Mouse (Mus musculus) forebrain, embryonic 11.5 days (tissue): ENCODE data around the gene Cd19. TPM values are rescaled to one million over a fixed set of nuclear protein-coding genes. Genes with fewer than 3 reads are reported as not detected.
"Not testable (repeated sequence)": the region's sequence is repeated elsewhere in the genome, so short reads cannot be mapped to it uniquely, and the experiment has no call there.

Experiments used
- ATAC-seq: fragments of 200-750 bp; cut with Nextera tagmentation; replicated peaks from 2 replicates; pipeline ENCODE4 v1.8.0; 2017; ENCODE audit warnings: moderate TSS enrichment; ENCODE audit not compliant: low FRiP score
- DNase-seq: peaks from one replicate; pipeline ENCODE4 v3.0.0-alpha.2; 2017; ENCODE audit warnings: low spot score
- H3K27ac ChIP-seq: fragments of 300-500 bp; sonication (generic); 2 replicates; pipeline ENCODE4 v1.5.1; 2014; ENCODE audit warnings: low read depth, low read length
- H3K27me3 ChIP-seq: fragments of 300-500 bp; sonication (generic); 2 replicates; pipeline ENCODE4 v1.6.1; 2014; ENCODE audit warnings: mild to moderate bottlenecking, low read length, mixed read lengths; ENCODE audit not compliant: control insufficient read depth, insufficient read depth
- H3K36me3 ChIP-seq: fragments of 300-500 bp; sonication (generic); 2 replicates; pipeline ENCODE4 v1.6.1; 2014; ENCODE audit warnings: mild to moderate bottlenecking, low read length, moderate library complexity, mixed read lengths; ENCODE audit not compliant: control insufficient read depth, insufficient read depth
- H3K4me1 ChIP-seq: fragments of 300-500 bp; sonication (generic); replicated peaks from 2 replicates; pipeline ENCODE4 v1.6.1; 2014; ENCODE audit warnings: low read length, mixed read lengths; ENCODE audit not compliant: control insufficient read depth, insufficient read depth
- H3K4me2 ChIP-seq: fragments of 300-500 bp; sonication (generic); 2 replicates; pipeline ENCODE4 v1.6.1; 2014; ENCODE audit warnings: low read depth, mild to moderate bottlenecking, low read length, moderate library complexity, mixed read lengths; ENCODE audit not compliant: severe bottlenecking
- H3K4me3 ChIP-seq: fragments of 300-500 bp; sonication (generic); 2 replicates; pipeline ENCODE4 v1.5.1; 2014; ENCODE audit warnings: low read depth, low read length
- H3K9ac ChIP-seq: fragments of 300-500 bp; sonication (generic); 2 replicates; pipeline ENCODE4 v1.6.1; 2014; ENCODE audit warnings: low read length
- H3K9me3 ChIP-seq: fragments of 300-500 bp; sonication (generic); 2 replicates; pipeline ENCODE4 v1.6.1; 2016; ENCODE audit warnings: low read length, mixed read lengths; ENCODE audit not compliant: control insufficient read depth
- WGBS: fragments of 180-500 bp; shearing (Covaris S2); extraction: QIAGEN DNeasy Blood & Tissue Kit; methylation state at CpG from one replicate; pipeline ENCODE4 v1.1.7; 2014; 5-methylcytosine and 5-hydroxymethylcytosine counted together
- polyA plus RNA-seq: library from polyadenylated mRNA; unstranded; fragments of >200 nt; fragmentation: Nextera tagmentation; extraction: Ambion mirVana; gene quantifications from 2 replicates; pipeline ENCODE4 v1.2.1, GENCODE M21; 2014

The Cd19 gene
- polyA plus RNA-seq, 1 experiment from 2014 or later: not detected

DNA sequence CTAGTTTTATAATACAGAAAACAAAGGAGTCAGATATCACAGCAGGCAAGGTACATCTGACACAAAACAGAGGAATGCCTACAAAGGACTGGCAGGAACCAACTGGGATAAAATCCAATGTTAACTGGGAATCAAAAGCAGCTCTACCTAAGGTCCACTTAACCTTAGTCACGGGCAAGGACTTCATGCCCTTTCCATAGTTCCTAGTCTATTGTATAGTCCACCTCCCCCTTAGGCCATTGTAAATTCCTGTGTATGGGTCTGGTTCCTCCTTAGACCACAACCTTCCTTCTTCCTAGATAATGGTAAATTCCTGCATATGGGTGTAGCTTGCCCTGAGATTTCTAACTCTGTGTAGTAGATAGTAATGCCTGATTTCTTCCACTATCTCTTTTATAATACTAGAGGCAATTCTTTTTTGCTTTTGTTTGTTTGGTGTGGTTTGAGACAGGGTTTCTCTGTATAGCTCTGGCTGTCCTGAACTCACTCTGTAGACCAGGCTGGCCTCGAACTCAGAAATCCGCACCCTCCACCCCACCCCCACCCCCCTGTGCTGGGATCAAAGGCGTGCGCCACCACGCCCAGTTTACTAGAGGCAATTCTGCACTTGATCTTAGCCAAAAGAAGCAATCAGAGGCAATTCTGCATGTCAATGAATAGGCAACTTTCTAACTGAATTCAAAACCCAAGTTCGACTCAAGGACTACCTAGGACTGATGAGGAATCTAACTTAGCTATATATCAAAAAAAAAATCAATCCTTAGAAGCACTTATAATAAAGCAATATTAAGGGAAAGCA lies 22.4 kb downstream of the Cd19 start:
- not testable (repeated sequence) for H3K4me2 ChIP-seq, H3K27ac ChIP-seq, DNase-seq, H3K9me3 ChIP-seq, H3K4me1 ChIP-seq, H3K9ac ChIP-seq, ATAC-seq, H3K36me3 ChIP-seq, H3K4me3 ChIP-seq, H3K27me3 ChIP-seq
- WGBS: 91% methylated on average over 7 of the region's 7 CpGs

DNA sequence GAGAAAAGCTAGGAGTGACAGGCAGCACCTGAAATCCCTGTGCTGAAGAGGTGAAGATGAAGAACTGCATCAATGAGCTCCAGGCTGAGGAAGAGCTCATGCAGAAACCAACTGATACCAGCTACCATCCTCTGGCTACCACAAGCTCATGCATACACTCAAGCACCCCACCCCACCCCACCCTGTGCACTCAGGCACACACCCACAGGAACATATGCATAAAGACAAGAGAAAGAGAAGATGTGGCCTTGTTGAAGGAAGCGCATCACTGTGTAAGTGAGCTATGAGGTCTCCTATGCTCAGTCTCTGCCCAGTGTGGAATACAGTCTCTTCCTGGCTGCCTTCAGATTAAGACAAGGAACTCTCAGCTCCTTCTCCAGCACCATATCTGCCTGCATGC lies 26.5 kb downstream of the Cd19 start:
- Histone ChIP-seq H3K27ac (no peak overlapping the region), H3K27me3 (no peaks in the 10 kb centered on the region), H3K4me1 (no peaks in the 10 kb centered on the region), H3K4me2 (no peak overlapping the region), H3K36me3 (no peaks in the 10 kb centered on the region; the same call in 1 of the 2 replicates), H3K9ac (no peak overlapping the region), H3K9me3 (no peaks in the 10 kb centered on the region), H3K4me3 (no peak overlapping the region)
- no peak for DNase-seq
- WGBS: 92% methylated on average over 1 of the region's 1 CpGs
- ATAC-seq: no peak

- Histone ChIP-seq H3K36me3 (no peaks in the 10 kb centered on the region; the same call in 1 of the 2 replicates), H3K27ac (no peak overlapping the region), H3K9me3 (no peaks in the 10 kb centered on the region), H3K4me1 (no peaks in the 10 kb centered on the region), H3K27me3 (no peaks in the 10 kb centered on the region), H3K4me2 (no peak overlapping the region), H3K9ac (no peak overlapping the region), H3K4me3 (no peak overlapping the region)
- no peak for DNase-seq
- ATAC-seq: no peak
- 91% methylated on average over 5 of the region's 5 CpGs for WGBS
Observed at GRCm38 (mm10) chr7:126383565-126383964, 31.1 kb downstream of the Cd19 start.

GRCm38 (mm10) chr7:126377278-126378158 lies 37.2 kb downstream of the Cd19 start, which contains the start of gene Spns1:
Gene Spns1, minus strand, starts transcription at chr7:126377450.
- H3K4me2 ChIP-seq: peak within 1 kb of the TSS; percentile 84
- peak within 1 kb of the TSS; percentile 80 for H3K9ac ChIP-seq
- H3K27me3 ChIP-seq: no peaks in the 10 kb centered on the region
- peak within 1 kb of the TSS; percentile 32 for H3K27ac ChIP-seq
- H3K4me1 ChIP-seq: peaks cover 3% of the 10 kb centered on the region; the same call in 1 of the 2 replicates
- peak within 1 kb of the TSS; percentile 89 for H3K4me3 ChIP-seq
- DNase-seq (peak; percentile 96), ATAC-seq (peak; percentile 98)
- under 1% methylated on average over 33 of the region's 33 CpGs for WGBS
- H3K9me3 ChIP-seq: no peaks in the 10 kb centered on the region
- peaks cover 2% of the 10 kb centered on the region; the same call in 1 of the 2 replicates for H3K36me3 ChIP-seq

DNA sequence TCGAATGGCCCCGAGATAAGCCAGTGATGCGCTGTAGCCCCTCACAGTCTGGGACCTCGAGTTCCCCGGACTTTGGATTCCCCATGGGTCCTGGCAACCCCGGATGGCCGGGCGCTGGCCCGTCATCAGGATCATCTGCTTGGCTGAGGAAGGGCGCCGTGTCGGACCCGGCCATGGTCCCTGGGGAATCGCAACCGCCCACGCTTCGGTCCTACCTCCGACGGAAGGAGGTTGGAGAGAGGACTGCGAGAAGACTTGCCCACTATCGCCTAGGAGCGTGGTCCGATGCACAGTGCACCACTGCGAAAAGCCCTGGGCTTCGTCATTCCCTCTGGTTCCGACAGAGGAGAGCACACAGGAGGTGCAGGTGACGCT lies 37.8 kb downstream of the Cd19 start:
- peaks cover 3% of the 10 kb centered on the region; the same call in 1 of the 2 replicates for H3K4me1 ChIP-seq
- peaks cover 3% of the 10 kb centered on the region; the same call in 1 of the 2 replicates for H3K36me3 ChIP-seq
- WGBS: under 1% methylated on average over 27 of the region's 27 CpGs
- peak overlapping the region; percentile 18; the same call in 1 of the 2 replicates for H3K27ac ChIP-seq
- H3K27me3 ChIP-seq: no peaks in the 10 kb centered on the region
- DNase-seq (peak; percentile 62), ATAC-seq (peak; percentile 75)
- H3K9me3 ChIP-seq: no peaks in the 10 kb centered on the region
- H3K4me3 ChIP-seq: peak overlapping the region; percentile 89
- peak overlapping the region; percentile 84 for H3K4me2 ChIP-seq
- H3K9ac ChIP-seq: peak overlapping the region; percentile 80

GRCm38 (mm10) chr7:126375012-126375411 lies 39.7 kb downstream of the Cd19 start:
- Histone ChIP-seq H3K4me2 (no peak overlapping the region), H3K9me3 (no peaks in the 10 kb centered on the region), H3K27ac (no peak overlapping the region), H3K4me3 (no peak overlapping the region), H3K36me3 (peaks cover 5% of the 10 kb centered on the region; the same call in 1 of the 2 replicates), H3K4me1 (peaks cover 3% of the 10 kb centered on the region; the same call in 1 of the 2 replicates), H3K27me3 (no peaks in the 10 kb centered on the region), H3K9ac (no peak overlapping the region)
- ATAC-seq: no peak
- WGBS: 78% methylated on average over 5 of the region's 5 CpGs
- no peak for DNase-seq

DNA sequence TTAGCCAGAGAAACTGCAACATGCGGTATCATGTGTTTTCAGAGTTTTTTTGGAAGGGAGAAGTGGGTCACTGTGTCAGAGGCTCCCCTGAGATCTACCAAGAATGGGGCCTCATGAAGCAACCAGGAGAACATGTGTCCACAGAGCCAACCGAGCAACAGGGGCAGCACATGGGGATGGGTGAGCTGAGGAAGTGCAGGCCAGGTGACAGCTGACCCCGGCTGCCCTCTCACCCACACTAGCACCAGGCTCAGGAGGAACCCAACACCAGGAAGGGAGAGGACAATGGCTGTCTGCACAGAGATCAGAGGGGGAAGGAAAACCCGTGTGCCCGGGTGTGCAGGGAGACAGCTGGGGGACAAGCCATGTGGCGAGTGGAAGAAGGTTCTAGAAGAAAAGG lies 40.2 kb downstream of the Cd19 start:
- no peak overlapping the region for H3K9ac ChIP-seq
- 83% methylated on average over 6 of the region's 6 CpGs for WGBS
- no peak overlapping the region for H3K4me2 ChIP-seq
- no peaks in the 10 kb centered on the region for H3K27me3 ChIP-seq
- no peak for DNase-seq
- no peaks in the 10 kb centered on the region for H3K9me3 ChIP-seq
- no peak overlapping the region for H3K27ac ChIP-seq
- ATAC-seq: no peak
- no peak overlapping the region for H3K4me3 ChIP-seq
- peaks cover 3% of the 10 kb centered on the region; the same call in 1 of the 2 replicates for H3K4me1 ChIP-seq
- peaks cover 5% of the 10 kb centered on the region; the same call in 1 of the 2 replicates for H3K36me3 ChIP-seq

DNA sequence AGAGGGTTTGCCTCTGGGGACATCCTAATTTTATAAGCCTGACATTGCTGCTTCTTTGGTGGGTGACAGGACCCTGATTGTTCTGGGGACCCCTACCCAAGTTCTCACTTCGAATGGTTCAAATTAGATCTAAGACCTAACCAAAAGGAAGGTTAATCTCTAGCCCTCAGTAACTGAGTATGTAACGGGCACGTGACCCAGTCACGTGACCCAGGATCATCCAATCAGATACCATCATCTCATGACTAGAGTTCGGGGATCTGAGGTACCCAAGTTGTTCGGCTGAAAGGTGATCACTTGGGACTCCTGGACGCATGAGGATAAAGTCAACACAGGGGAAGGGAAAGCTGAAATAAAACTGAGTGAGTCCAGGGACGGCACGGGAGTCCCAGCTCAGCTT lies 41.7 kb downstream of the Cd19 start:
- peaks cover 5% of the 10 kb centered on the region; the same call in 1 of the 2 replicates for H3K36me3 ChIP-seq
- 91% methylated on average over 9 of the region's 9 CpGs for WGBS
- H3K4me1 ChIP-seq: peaks cover 3% of the 10 kb centered on the region; the same call in 1 of the 2 replicates

More for the DNA sequence above, 41.7 kb downstream of the Cd19 start:
- Histone ChIP-seq H3K4me2 (no peak overlapping the region), H3K27ac (no peak overlapping the region), H3K9ac (no peak overlapping the region), H3K9me3 (no peaks in the 10 kb centered on the region), H3K4me3 (no peak overlapping the region), H3K27me3 (no peaks in the 10 kb centered on the region)
- DNase-seq: no peak
- ATAC-seq: no peak
